Mouse (Mus musculus) brain, embryonic 14.5 days (tissue): ENCODE measurements around the gene Itpr1.

ENCODE experiments used
- CTCF ChIP-seq: fragments of 200-500 bp; IDR thresholded peaks from 2 replicates; pipeline ENCODE4 v1.5.1; 2012; ENCODE audit warnings: inconsistent platforms, mild to moderate bottlenecking, moderate library complexity, borderline replicate concordance; ENCODE audit not compliant: insufficient read depth, insufficient read length; ENCODE audit errors: extremely low read depth
- POLR2A ChIP-seq: fragments of 200-500 bp; IDR thresholded peaks from 2 replicates; pipeline ENCODE4 v1.6.1; 2012; ENCODE audit warnings: mild to moderate bottlenecking, inconsistent platforms, borderline replicate concordance; ENCODE audit not compliant: poor library complexity, insufficient read depth, insufficient read length, severe bottlenecking; ENCODE audit errors: extremely low read depth

GRCm38 (mm10) chr6:108338362-108338761 lies 125.5 kb downstream of the Itpr1 start:
- TF ChIP-seq POLR2A (no peak), CTCF (no peak)
